10 mouse cellular contexts compared by ENCODE assay signal in genomic region chr19:5695849-5696462, GRCm38 (mm10). TPM values are rescaled to one million over a fixed set of nuclear protein-coding genes. Genes with fewer than 3 reads are reported as not detected.
A peak's percentile ranks its signal among the peaks of the same experiment; 100 is the strongest.
DNase-seq lines count a peak whose midpoint lies in the region; ATAC-seq lines count a peak whose summit lies in the region.
"Had no signal": no experiment of that assay in that cellular context is flagged by ENCODE, and none has a peak within 500 bp of the region (broad histone marks: within the 10 kb centered on the region; RNA-seq: fewer than 3 reads in every experiment).

No protein-coding gene starts in this region.

- 38% methylated on average over 41 of the region's 41 CpGs for WGBS in intestine, embryonic 16.5 days
- 38% methylated on average over 41 of the region's 41 CpGs for whole genome bisulfite sequencing in intestine, embryonic 15.5 days
- WGBS in hindbrain, embryonic 14.5 days: 11% methylated on average over 41 of the region's 41 CpGs
- WGBS in neural tube, embryonic 13.5 days: 7% methylated on average over 41 of the region's 41 CpGs

- H3K9ac ChIP-seq in intestine, embryonic 16.5 days (ENCODE audit: low read depth, low read length): 0 out of 2 replicates have a peak overlapping the region, but pooled peaks have one; percentile 3
- no peak overlapping the region for H3K9ac ChIP-seq in intestine, embryonic 15.5 days
- peak overlapping the region; percentile 24; the same call in 1 of the 2 replicates for H3K9ac ChIP-seq in hindbrain, embryonic 14.5 days
- peak overlapping the region; percentile 47; the same call in 1 of the 2 replicates for H3K9ac ChIP-seq in neural tube, embryonic 13.5 days
- H3K9ac ChIP-seq: liver, postnatal 0 days had no signal

- peaks cover 44% of the 10 kb centered on the region for H3K36me3 ChIP-seq in intestine, embryonic 16.5 days (ENCODE audit: control insufficient read depth, insufficient read depth, low read length)
- peaks cover 52% of the 10 kb centered on the region for H3K36me3 ChIP-seq in intestine, embryonic 15.5 days
- H3K36me3 ChIP-seq in hindbrain, embryonic 14.5 days (replicated peaks; ENCODE audit: control insufficient read depth, insufficient read depth): peaks cover 74% of the 10 kb centered on the region
- peaks cover 93% of the 10 kb centered on the region for H3K36me3 ChIP-seq in neural tube, embryonic 13.5 days

- no peaks in the 10 kb centered on the region for H3K9me3 ChIP-seq in intestine, embryonic 16.5 days (ENCODE audit: control insufficient read depth, low read length)
- no peaks in the 10 kb centered on the region for H3K9me3 ChIP-seq in intestine, embryonic 15.5 days
- H3K9me3 ChIP-seq in hindbrain, embryonic 14.5 days (ENCODE audit: control insufficient read depth, low read length): no peaks in the 10 kb centered on the region
- H3K9me3 ChIP-seq in neural tube, embryonic 13.5 days: no peaks in the 10 kb centered on the region

- H3K27ac ChIP-seq in intestine, embryonic 16.5 days (ENCODE audit: low read length): no peak overlapping the region
- H3K27ac ChIP-seq in intestine, embryonic 15.5 days: no peak overlapping the region
- no peak overlapping the region for H3K27ac ChIP-seq in hindbrain, embryonic 14.5 days
- no peak overlapping the region for H3K27ac ChIP-seq in neural tube, embryonic 13.5 days (replicated peaks)

- DNase-seq in embryo, embryonic 11.5 days (ENCODE audit: low read depth, low spot score): peak; percentile 19
- DNase-seq in hindbrain, embryonic 14.5 days (ENCODE audit: low spot score): no peak
- no peak for DNase-seq in spleen, postnatal 36 days (ENCODE audit: low spot score in 2 of 2)
- no peak for DNase-seq in thymus, postnatal 36 days
- no peak for DNase-seq in layer of hippocampus, adult 9-10 months (ENCODE audit: low spot score)
- DNase-seq: cerebellum, adult 11 months; liver, postnatal 0 days had no signal

- H3K4me1 ChIP-seq in intestine, embryonic 16.5 days (ENCODE audit: control insufficient read depth, insufficient read depth, low read length): peaks cover 29% of the 10 kb centered on the region
- peaks cover 29% of the 10 kb centered on the region for H3K4me1 ChIP-seq in intestine, embryonic 15.5 days (replicated peaks)
- peaks cover 16% of the 10 kb centered on the region; the same call in 1 of the 2 replicates for H3K4me1 ChIP-seq in hindbrain, embryonic 14.5 days (replicated peaks; ENCODE audit: control insufficient read depth, insufficient read depth, low read length)
- H3K4me1 ChIP-seq in neural tube, embryonic 13.5 days (replicated peaks): peaks cover 42% of the 10 kb centered on the region

- no peak for ATAC-seq in intestine, embryonic 16.5 days
- no peak for ATAC-seq in intestine, embryonic 15.5 days
- 0 out of 2 replicates have a peak, but pooled peaks have one; percentile 38 for ATAC-seq in hindbrain, embryonic 14.5 days (ENCODE audit: low FRiP score)
- ATAC-seq in neural tube, embryonic 13.5 days (ENCODE audit: low read depth): no peak
- ATAC-seq: liver, postnatal 0 days had no signal

- H3K27me3 ChIP-seq in intestine, embryonic 16.5 days (replicated peaks; ENCODE audit: control insufficient read depth, insufficient read depth, low read length): no peaks in the 10 kb centered on the region
- no peaks in the 10 kb centered on the region for H3K27me3 ChIP-seq in intestine, embryonic 15.5 days (replicated peaks)
- no peaks in the 10 kb centered on the region for H3K27me3 ChIP-seq in hindbrain, embryonic 14.5 days (ENCODE audit: control insufficient read depth, insufficient read depth, low read length)
- H3K27me3 ChIP-seq in neural tube, embryonic 13.5 days: peaks cover 9% of the 10 kb centered on the region; the same call in 1 of the 2 replicates

- no peak overlapping the region for H3K4me3 ChIP-seq in intestine, embryonic 16.5 days (ENCODE audit: low read length)
- no peak overlapping the region for H3K4me3 ChIP-seq in intestine, embryonic 15.5 days (replicated peaks)
- H3K4me3 ChIP-seq in hindbrain, embryonic 14.5 days (replicated peaks; ENCODE audit: low read length): peak overlapping the region; percentile 22
- H3K4me3 ChIP-seq in neural tube, embryonic 13.5 days: peak overlapping the region; percentile 31

- H3K4me2 ChIP-seq in intestine, embryonic 16.5 days (ENCODE audit: low read depth, low read length): no peak overlapping the region
- no peak overlapping the region for H3K4me2 ChIP-seq in intestine, embryonic 15.5 days (replicated peaks)
- peak overlapping the region; percentile 50 for H3K4me2 ChIP-seq in hindbrain, embryonic 14.5 days (replicated peaks)
- H3K4me2 ChIP-seq in neural tube, embryonic 13.5 days: peak overlapping the region; percentile 55

RNA-seq across cellular contexts. Expression of gene Pcnx3, which starts 7.2 kb away (rescaled TPM):
- polyA plus RNA-seq in intestine, embryonic 16.5 days (2015; fragmentation: Nextera tagmentation; extraction: Ambion mirVana): 15.1 and 16.8 TPM in 2 replicates
- polyA plus RNA-seq in intestine, embryonic 15.5 days (2015; fragmentation: Nextera tagmentation; extraction: Ambion mirVana): 16.3 and 16.8 TPM in 2 replicates
- polyA plus RNA-seq in hindbrain, embryonic 14.5 days (2014; fragmentation: Nextera tagmentation; extraction: Ambion mirVana): 28.3 and 32.1 TPM in 2 replicates
- 23.0 TPM in 2 replicates for polyA plus RNA-seq in neural tube, embryonic 13.5 days (2015; fragmentation: Nextera tagmentation; extraction: Ambion mirVana)

RNA-seq across cellular contexts. Expression of gene Map3k11, which starts 7.4 kb away (rescaled TPM):
- 28.7 and 33.7 TPM in 2 replicates for polyA plus RNA-seq in intestine, embryonic 16.5 days (2015; fragmentation: Nextera tagmentation; extraction: Ambion mirVana)
- 33.7 and 36.3 TPM in 2 replicates for polyA plus RNA-seq in intestine, embryonic 15.5 days (2015; fragmentation: Nextera tagmentation; extraction: Ambion mirVana)
- 11.4 and 11.5 TPM in 2 replicates for polyA plus RNA-seq in hindbrain, embryonic 14.5 days (2014; fragmentation: Nextera tagmentation; extraction: Ambion mirVana)
- polyA plus RNA-seq in neural tube, embryonic 13.5 days (2015; fragmentation: Nextera tagmentation; extraction: Ambion mirVana): 17.4 and 18.0 TPM in 2 replicates

RNA-seq across cellular contexts. Expression of gene Kcnk7, which starts 8.2 kb away (rescaled TPM):
- polyA plus RNA-seq in intestine, embryonic 16.5 days (2015; fragmentation: Nextera tagmentation; extraction: Ambion mirVana): 0.13 and 0.34 TPM in 2 replicates
- polyA plus RNA-seq in intestine, embryonic 15.5 days (2015; fragmentation: Nextera tagmentation; extraction: Ambion mirVana): 0.29 and 0.43 TPM in 2 replicates
- polyA plus RNA-seq in hindbrain, embryonic 14.5 days (2014; fragmentation: Nextera tagmentation; extraction: Ambion mirVana): 0.36 TPM in 1 of 2 replicates, not detected in the other
- not detected in 2 replicates for polyA plus RNA-seq in neural tube, embryonic 13.5 days (2015; fragmentation: Nextera tagmentation; extraction: Ambion mirVana)

RNA-seq across cellular contexts. Expression of gene Ehbp1l1, which starts 30.2 kb away (rescaled TPM):
- 48.6 and 49.7 TPM in 2 replicates for polyA plus RNA-seq in intestine, embryonic 16.5 days (2015; fragmentation: Nextera tagmentation; extraction: Ambion mirVana)
- polyA plus RNA-seq in intestine, embryonic 15.5 days (2015; fragmentation: Nextera tagmentation; extraction: Ambion mirVana): 38.6 and 40.1 TPM in 2 replicates
- 9.2 and 12.5 TPM in 2 replicates for polyA plus RNA-seq in hindbrain, embryonic 14.5 days (2014; fragmentation: Nextera tagmentation; extraction: Ambion mirVana)
- 8.3 and 9.6 TPM in 2 replicates for polyA plus RNA-seq in neural tube, embryonic 13.5 days (2015; fragmentation: Nextera tagmentation; extraction: Ambion mirVana)

RNA-seq across cellular contexts. Expression of gene Sipa1, which starts 32.4 kb away (rescaled TPM):
- 15.8 and 20.8 TPM in 2 replicates for polyA plus RNA-seq in intestine, embryonic 16.5 days (2015; fragmentation: Nextera tagmentation; extraction: Ambion mirVana)
- 21.5 and 23.8 TPM in 2 replicates for polyA plus RNA-seq in intestine, embryonic 15.5 days (2015; fragmentation: Nextera tagmentation; extraction: Ambion mirVana)
- polyA plus RNA-seq in hindbrain, embryonic 14.5 days (2014; fragmentation: Nextera tagmentation; extraction: Ambion mirVana): 12.7 and 16.2 TPM in 2 replicates
- polyA plus RNA-seq in neural tube, embryonic 13.5 days (2015; fragmentation: Nextera tagmentation; extraction: Ambion mirVana): 19.1 and 19.8 TPM in 2 replicates

Comparison
In these comparisons a context has a peak if more than half of its experiments do, and no peak if none do; other contexts are left out.
1. H3K4me2 ChIP-seq: peak in hindbrain, embryonic 14.5 days (single experiment) and neural tube, embryonic 13.5 days (single experiment); none in intestine, embryonic 16.5 days (single experiment) and intestine, embryonic 15.5 days (single experiment).
2. H3K4me3 ChIP-seq: peak in hindbrain, embryonic 14.5 days (single experiment) and neural tube, embryonic 13.5 days (single experiment); none in intestine, embryonic 16.5 days (single experiment) and intestine, embryonic 15.5 days (single experiment).